Mouse (Mus musculus) thymus, adult 2 months (tissue): ENCODE results near the gene Atg13. TPM values are rescaled to one million over a fixed set of nuclear protein-coding genes. Genes with fewer than 3 reads are reported as not detected.

Source experiments
- DNase-seq: peaks from one replicate; pipeline ENCODE4 v3.0.0; 2021
- H3K27ac ChIP-seq: fragments of 200-500 bp; 2 replicates; pipeline ENCODE4 v1.5.1; 2012; ENCODE audit warnings: low read length, control low read depth; ENCODE audit not compliant: control insufficient read depth, insufficient read depth
- H3K27me3 ChIP-seq: fragments of 200-500 bp; 2 replicates; pipeline ENCODE4 v1.6.1; 2012; ENCODE audit warnings: mild to moderate bottlenecking, low read length, moderate library complexity, mixed read lengths; ENCODE audit not compliant: control insufficient read depth, insufficient read depth
- H3K36me3 ChIP-seq: fragments of 200-500 bp; 2 replicates; pipeline ENCODE4 v1.6.1; 2012; ENCODE audit warnings: mild to moderate bottlenecking, low read length, moderate library complexity; ENCODE audit not compliant: control insufficient read depth, insufficient read depth
- H3K4me1 ChIP-seq: fragments of 200-500 bp; replicated peaks from 2 replicates; pipeline ENCODE4 v1.6.1; 2012; ENCODE audit warnings: low read length; ENCODE audit not compliant: control insufficient read depth, insufficient read depth
- H3K4me3 ChIP-seq: fragments of 200-500 bp; 2 replicates; pipeline ENCODE4 v1.5.1; 2012; ENCODE audit warnings: mild to moderate bottlenecking, low read length, control low read depth, moderate library complexity; ENCODE audit not compliant: control insufficient read depth, insufficient read depth
- CTCF ChIP-seq: fragments of 200-500 bp; IDR thresholded peaks from 2 replicates; pipeline ENCODE4 v1.5.1; 2012; ENCODE audit warnings: mild to moderate bottlenecking, control low read depth, low read length, moderate library complexity, borderline replicate concordance; ENCODE audit not compliant: control insufficient read depth, poor library complexity, insufficient read depth; ENCODE audit errors: extremely low read depth
- POLR2A ChIP-seq: fragments of 200-500 bp; IDR thresholded peaks from 2 replicates; pipeline ENCODE4 v1.6.1; 2012; ENCODE audit warnings: mild to moderate bottlenecking, low read length, control low read depth, moderate library complexity; ENCODE audit not compliant: control insufficient read depth, poor library complexity, insufficient read depth; ENCODE audit errors: extremely low read depth
- WGBS: fragments of 180-500 bp; shearing (Covaris S2); methylation state at CpG from one replicate; pipeline ENCODE4 v1.1.7; 2018; 5-methylcytosine and 5-hydroxymethylcytosine counted together
- polyA plus RNA-seq: library from polyadenylated mRNA; depleted of rRNA; stranded (reverse); fragments of >200 nt; gene quantifications from 2 replicates; pipeline ENCODE4 v1.2.3, GENCODE M21; 2012

The Atg13 gene
- polyA plus RNA-seq, 1 experiment = 50.4 TPM

DNA sequence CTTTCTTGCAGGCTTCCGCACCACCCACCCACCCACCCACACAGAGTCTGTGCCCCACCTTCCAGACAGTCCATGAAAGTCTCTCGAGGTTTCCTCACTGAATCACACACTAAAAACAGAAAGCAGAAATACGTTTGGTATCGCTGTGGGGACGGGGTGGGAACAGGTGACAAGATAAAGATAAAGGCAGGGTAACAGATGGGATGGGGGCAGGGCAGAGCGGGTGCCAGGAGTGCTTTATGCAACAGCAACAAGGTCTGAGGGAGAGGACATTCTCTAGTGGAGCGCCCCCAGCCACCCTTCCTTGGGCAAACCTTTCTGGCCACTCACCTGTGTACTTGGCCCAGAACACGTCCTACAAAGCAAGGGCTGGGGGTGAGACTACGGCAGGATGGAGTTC lies 75.5 kb downstream of the Atg13 start:
- WGBS = 24% methylated on average over 9 of the region's 9 CpGs
- H3K27me3 ChIP-seq = no peaks in the 10 kb centered on the region
- H3K4me3 ChIP-seq = no peak overlapping the region
- DNase-seq = peak; percentile 57
- H3K36me3 ChIP-seq = no peaks in the 10 kb centered on the region
- peak overlapping the region; percentile 83 for H3K27ac ChIP-seq
- peak; percentile 15; the same call in 1 of the 2 replicates for TF ChIP-seq POLR2A
- 0 out of 2 replicates have a peak, but pooled peaks have one; percentile 15 for TF ChIP-seq CTCF
- peaks cover 67% of the 10 kb centered on the region for H3K4me1 ChIP-seq

DNA sequence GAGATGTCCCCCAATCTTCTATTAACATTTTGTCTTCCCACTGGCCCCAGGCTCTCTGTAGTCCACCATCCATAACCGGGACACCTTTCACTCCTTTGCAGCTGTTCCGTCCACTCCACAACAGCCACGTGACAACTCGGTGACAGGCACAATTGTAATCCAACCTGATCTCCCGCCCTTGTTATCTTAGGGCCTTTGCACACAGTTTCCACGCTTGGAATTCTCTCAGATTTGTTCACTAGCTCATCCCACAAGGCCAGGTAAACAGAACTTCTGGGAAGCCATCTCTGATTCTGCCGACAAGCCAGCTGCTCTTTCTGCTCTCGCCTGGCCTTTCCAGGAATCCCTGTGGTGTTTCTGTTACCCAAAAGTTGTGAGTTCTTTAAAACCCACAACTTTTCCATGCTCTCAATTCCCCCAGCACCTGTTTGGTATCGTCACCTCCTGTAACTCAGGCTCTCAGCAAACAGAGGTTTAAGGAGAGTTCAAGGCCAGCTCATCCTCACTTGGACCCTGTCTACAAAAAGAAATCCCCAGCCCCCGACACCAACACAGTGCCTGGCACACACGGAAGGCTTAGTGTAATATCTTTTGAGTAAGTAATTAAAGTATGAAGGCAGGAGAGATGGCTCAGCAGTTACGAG lies 76.9 kb downstream of the Atg13 start:
- H3K27ac ChIP-seq = no peak overlapping the region
- H3K4me1 ChIP-seq = peaks cover 57% of the 10 kb centered on the region
- H3K4me3 ChIP-seq = no peak overlapping the region
- TF ChIP-seq POLR2A (no peak), CTCF (no peak)
- H3K36me3 ChIP-seq = no peaks in the 10 kb centered on the region
- DNase-seq = no peak
- WGBS = 84% methylated on average over 12 of the region's 12 CpGs
- H3K27me3 ChIP-seq = no peaks in the 10 kb centered on the region

DNA sequence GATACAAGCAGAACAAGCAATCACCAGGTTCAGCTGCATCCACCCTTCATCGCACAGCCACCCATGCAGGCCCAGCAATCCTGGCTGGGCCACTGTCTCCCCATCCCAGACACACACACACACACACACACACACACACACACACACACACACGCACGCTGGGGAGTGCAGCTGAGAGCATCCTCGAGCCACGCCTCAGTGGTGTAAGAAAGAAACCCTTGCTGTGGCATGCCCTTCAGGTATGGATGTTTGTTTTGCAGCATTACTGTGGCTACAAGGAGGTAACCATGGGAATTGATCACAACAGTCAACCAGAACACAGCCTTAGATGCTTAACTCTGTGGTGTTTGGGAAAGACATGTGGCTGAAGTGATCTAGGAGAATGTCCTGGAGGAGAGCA lies 78.1 kb downstream of the Atg13 start:
- DNase-seq = no peak
- 75% methylated on average over 5 of the region's 5 CpGs for WGBS
- H3K27me3 ChIP-seq = no peaks in the 10 kb centered on the region
- H3K4me1 ChIP-seq = peaks cover 53% of the 10 kb centered on the region
- no peak overlapping the region for H3K27ac ChIP-seq
- no peak overlapping the region for H3K4me3 ChIP-seq
- TF ChIP-seq POLR2A = no peak
- no peak for TF ChIP-seq CTCF
- no peaks in the 10 kb centered on the region for H3K36me3 ChIP-seq

DNA sequence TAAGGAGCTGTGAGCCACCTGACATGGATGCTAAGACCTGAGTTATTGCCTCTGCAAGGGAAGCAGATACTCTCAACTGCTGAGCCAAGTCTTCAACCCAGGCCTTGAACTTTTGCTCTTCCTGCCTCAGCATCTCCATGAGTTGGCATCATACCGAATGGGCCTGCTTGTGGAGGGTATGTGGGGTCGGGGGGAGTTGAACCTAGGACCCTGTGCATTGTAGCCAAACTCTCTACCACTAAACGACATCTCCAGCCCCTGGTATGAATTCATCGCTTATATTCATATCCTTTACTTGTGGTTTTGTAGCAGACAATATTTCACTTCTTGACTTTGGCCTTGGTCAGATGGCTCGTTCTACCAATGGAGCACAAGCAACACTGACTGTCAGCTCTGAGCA lies 78.5 kb downstream of the Atg13 start:
- no peaks in the 10 kb centered on the region for H3K36me3 ChIP-seq
- 86% methylated on average over 5 of the region's 5 CpGs for WGBS
- H3K4me3 ChIP-seq = no peak overlapping the region
- peaks cover 49% of the 10 kb centered on the region for H3K4me1 ChIP-seq
- TF ChIP-seq CTCF (no peak), POLR2A (no peak)
- H3K27ac ChIP-seq = no peak overlapping the region
- no peaks in the 10 kb centered on the region for H3K27me3 ChIP-seq
- no peak for DNase-seq

DNA sequence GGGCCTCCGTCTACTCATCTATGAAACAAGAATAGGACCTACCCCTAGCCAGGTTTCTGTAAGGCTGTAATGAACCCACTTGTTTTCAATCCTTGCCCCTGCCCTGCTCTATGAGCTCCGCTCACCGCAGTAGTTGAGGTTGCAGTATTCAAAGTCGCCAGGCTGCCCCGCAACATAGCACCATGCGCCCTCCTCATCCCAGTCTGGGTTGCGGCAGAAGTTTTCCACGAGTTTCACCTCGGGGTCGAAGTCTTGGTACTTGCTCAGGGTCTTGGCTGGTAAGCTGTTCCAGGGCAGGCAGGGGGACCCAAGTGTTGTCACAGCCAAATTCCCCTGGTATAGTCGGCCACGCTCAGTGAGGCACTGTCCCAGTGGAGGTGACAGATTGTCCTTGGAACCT lies 80.0 kb downstream of the Atg13 start:
- Histone ChIP-seq H3K4me3 (no peak overlapping the region), H3K27me3 (no peaks in the 10 kb centered on the region), H3K4me1 (peaks cover 35% of the 10 kb centered on the region), H3K27ac (no peak overlapping the region), H3K36me3 (no peaks in the 10 kb centered on the region)
- no peak for DNase-seq
- no peak for TF ChIP-seq POLR2A
- no peak for TF ChIP-seq CTCF
- 94% methylated on average over 12 of the region's 12 CpGs for WGBS

DNA sequence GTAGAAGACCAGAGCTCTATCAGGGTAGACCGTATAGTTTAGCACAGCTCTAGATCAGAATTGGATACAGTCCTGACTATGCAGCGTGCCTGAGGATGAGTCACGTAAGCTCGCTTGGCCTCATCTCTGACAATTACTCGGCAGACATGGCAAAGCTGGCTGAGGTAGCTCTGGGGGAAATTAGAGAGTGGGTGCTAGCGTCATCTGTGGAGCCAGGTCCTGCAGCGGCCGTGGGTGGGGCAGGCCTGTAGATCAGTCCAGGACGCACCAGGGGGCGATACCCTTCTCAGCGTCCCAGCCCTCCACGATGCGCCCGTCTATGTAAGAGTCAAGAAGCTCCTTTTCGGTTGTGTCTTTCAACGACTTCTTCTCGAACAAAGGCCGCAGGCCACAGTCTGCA lies 80.7 kb downstream of the Atg13 start:
- H3K36me3 ChIP-seq = no peaks in the 10 kb centered on the region
- 83% methylated on average over 18 of the region's 18 CpGs for WGBS
- TF ChIP-seq CTCF (peak; percentile 42; the same call in 1 of the 2 replicates), POLR2A (0 out of 2 replicates have a peak, but pooled peaks have one; percentile 26)
- H3K27me3 ChIP-seq = no peaks in the 10 kb centered on the region
- H3K27ac ChIP-seq = no peak overlapping the region
- peak; percentile 24 for DNase-seq
- peaks cover 29% of the 10 kb centered on the region for H3K4me1 ChIP-seq
- H3K4me3 ChIP-seq = no peak overlapping the region
